Mouse (Mus musculus) 3134 (cell line): ENCODE results near the gene Cox10.

Experiments used
- DNase-seq: peaks from one replicate; pipeline ENCODE4 v3.0.0-alpha.2; 2011; ENCODE audit warnings: low spot score; ENCODE audit not compliant: insufficient read length; ENCODE audit errors: extremely low read depth

Gene Cox10

GRCm38 (mm10) chr11:63919211-63920098 is 159.8 kb downstream of the Cox10 start:
- DNase-seq, result no peak

- no peak for DNase-seq
These were observed 160.8 kb downstream of the Cox10 start for GRCm38 (mm10) chr11:63918321-63919105.

GRCm38 (mm10) chr11:63917561-63917960 is 161.7 kb downstream of the Cox10 start:
- DNase-seq, result no peak

GRCm38 (mm10) chr11:63914388-63914787 is 164.9 kb downstream of the Cox10 start:
- no peak for DNase-seq

- DNase-seq, result no peak
These were observed 165.3 kb downstream of the Cox10 start for GRCm38 (mm10) chr11:63913936-63914335.
